Mouse (Mus musculus): ENCODE results near the gene Ufc1.

GRCm38 (mm10) chr1:171342262-171343207, 47.7 kb upstream of the Ufc1 start:
- TF ChIP-seq USF1 (IDR thresholded peaks at IDR 0.05; ENCODE audit: low read depth), result no peak
- peak; percentile 31 for TF ChIP-seq POLR2A (IDR thresholded peaks at IDR 0.05; ENCODE audit: insufficient read length, low read depth)
- TF ChIP-seq CEBPB (IDR thresholded peaks at IDR 0.05; ENCODE audit: insufficient read depth, poor library complexity, severe bottlenecking), result no peak
- no peak for TF ChIP-seq E2F4 (IDR thresholded peaks at IDR 0.05; ENCODE audit: insufficient read depth)
- no peak for TF ChIP-seq MYOG (IDR thresholded peaks at IDR 0.05; ENCODE audit: control insufficient read depth in 1 of 3, insufficient read depth in 1 of 3, insufficient read length in 2 of 3, low read depth in 2 of 3)
- no peak for TF ChIP-seq TCF12 (IDR thresholded peaks at IDR 0.05; ENCODE audit: insufficient read depth, poor library complexity, severe bottlenecking)
- no peak for TF ChIP-seq MYOD1 (IDR thresholded peaks at IDR 0.05; ENCODE audit: control insufficient read depth in 1 of 3, insufficient read length in 2 of 3, low read depth in 2 of 3)
- TF ChIP-seq SRF (IDR thresholded peaks at IDR 0.05; ENCODE audit: control insufficient read depth, insufficient read length, low read depth), result no peak

Data from myocyte (in vitro differentiated cells).